Comparison of ENCODE assay signal across 8 mouse cellular contexts in the genomic region with DNA sequence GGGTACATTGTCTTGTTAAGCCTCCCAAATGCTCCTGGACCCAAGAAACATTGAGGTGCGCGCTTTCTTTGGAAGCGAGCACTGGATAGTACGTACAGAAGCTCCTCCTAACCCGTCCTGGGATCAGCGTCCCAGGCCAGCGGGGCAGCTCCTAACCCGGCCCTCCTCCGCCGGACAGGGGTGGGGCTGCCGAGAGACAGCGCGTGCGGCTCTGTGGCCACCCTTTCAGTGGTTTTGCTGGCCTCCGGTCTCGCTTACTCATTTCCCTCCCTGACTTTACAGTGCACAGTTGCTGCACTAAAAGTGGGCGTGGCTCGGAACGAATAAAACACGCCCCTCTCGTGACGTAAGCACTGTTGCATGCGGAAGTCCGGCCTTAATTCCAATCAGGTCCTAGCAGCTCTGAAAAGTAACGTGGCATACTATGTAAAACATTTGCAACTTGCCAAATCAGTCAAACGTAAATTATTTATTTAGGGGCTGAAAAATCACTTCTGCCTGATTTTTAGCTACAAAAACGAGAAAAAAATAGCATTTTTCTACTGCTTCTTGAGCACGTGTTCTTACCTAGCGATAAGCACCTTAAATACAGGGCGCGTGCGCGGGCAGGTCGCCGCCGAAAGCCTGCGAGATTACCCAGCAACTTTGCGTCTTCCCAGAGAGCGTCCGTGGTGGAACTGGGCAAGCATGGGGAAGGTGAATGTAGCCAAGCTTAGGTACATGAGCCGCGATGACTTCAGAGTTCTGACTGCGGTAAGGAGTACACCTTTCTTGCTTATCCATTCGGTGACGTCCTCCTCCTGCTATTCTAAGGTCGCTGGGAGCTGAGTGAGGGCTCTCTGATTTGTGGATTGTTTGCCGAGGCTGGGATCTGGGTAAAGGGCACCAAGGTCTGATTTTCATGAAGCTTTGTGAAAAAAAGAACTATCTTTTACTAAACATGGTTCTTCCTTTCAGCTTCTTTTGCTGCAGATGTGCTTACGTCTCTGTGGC. TPM values are rescaled to one million over a fixed set of nuclear protein-coding genes. Genes with fewer than 3 reads are reported as not detected.
DNase-seq lines count a peak whose midpoint lies in the region; ATAC-seq and TF ChIP-seq lines count a peak whose summit lies in the region.

Gene Riok2, plus strand, starts transcription at position 392 of the 993 bp plus-strand sequence.

- no peaks in the 10 kb centered on the region for H3K36me3 ChIP-seq in hindbrain, postnatal 0 days (ENCODE audit: insufficient read depth, low read length)

- peak within 1 kb of the TSS; percentile 81 for H3K9ac ChIP-seq in hindbrain, postnatal 0 days (replicated peaks; ENCODE audit: low read length)

- TF ChIP-seq CTCF in gastrocnemius, adult 2 months (IDR thresholded peaks at IDR 0.05) = no peak
- no peak for TF ChIP-seq CTCF in hindbrain, postnatal 0 days (IDR thresholded peaks at IDR 0.05; ENCODE audit: low read depth)
- no peak for TF ChIP-seq CTCF in left cerebral cortex, adult 2 months (IDR thresholded peaks at IDR 0.05)

- H3K4me3 ChIP-seq in gastrocnemius, adult 2 months = peak within 1 kb of the TSS; percentile 88
- peak within 1 kb of the TSS; percentile 69 for H3K4me3 ChIP-seq in hindbrain, postnatal 0 days (ENCODE audit: low read length)
- peak within 1 kb of the TSS; percentile 79 for H3K4me3 ChIP-seq in left cerebral cortex, adult 2 months

- WGBS in hindbrain, postnatal 0 days = under 1% methylated on average over 48 of the region's 48 CpGs

- peak; percentile 98 for DNase-seq in ZHBTc4 (ENCODE audit: low read depth, low spot score)
- peak; percentile 94 for DNase-seq in gastrocnemius, adult 2 months
- DNase-seq in hindbrain, postnatal 0 days (ENCODE audit: low spot score) = peak; percentile 99
- DNase-seq in left cerebral cortex, adult 2 months (ENCODE audit: extremely low spot score in 1 of 2, low spot score in 2 of 2) = peak; percentile 87 to 89
- peak; percentile 91 to 96 for DNase-seq in right cerebral cortex, adult 2 months (ENCODE audit: low spot score in 2 of 2)
- DNase-seq in urinary bladder, postnatal 14 days (ENCODE audit: low spot score) = peak; percentile 97

- no peaks in the 10 kb centered on the region for H3K4me1 ChIP-seq in hindbrain, postnatal 0 days (ENCODE audit: insufficient read depth, low read length)

- ATAC-seq in common myeloid progenitor, adult 5-6 weeks (replicated peaks; ENCODE audit: low read depth, poor library complexity, severe bottlenecking) = peak; percentile 92
- peak; percentile 99 for ATAC-seq in hindbrain, postnatal 0 days
- peak; percentile 93 for ATAC-seq in megakaryocyte, adult 5-6 weeks (ENCODE audit: poor library complexity, severe bottlenecking)

- peak within 1 kb of the TSS; percentile 81 for H3K4me2 ChIP-seq in hindbrain, postnatal 0 days (ENCODE audit: low read depth, low read length)

- peak within 1 kb of the TSS; percentile 99 for H3K27ac ChIP-seq in gastrocnemius, adult 2 months
- H3K27ac ChIP-seq in hindbrain, postnatal 0 days = peak within 1 kb of the TSS; percentile 86
- peak within 1 kb of the TSS; percentile 90 for H3K27ac ChIP-seq in left cerebral cortex, adult 2 months

- no peaks in the 10 kb centered on the region for H3K9me3 ChIP-seq in hindbrain, postnatal 0 days (ENCODE audit: low read length)

- intact Hi-C loops in gastrocnemius, adult 2 months (cut with DNase I) = loop anchor here (5.0 to 10.0 kb wide), 4 partner anchors 82 to 1559 kb away; no protein-coding TSS in a partner anchor
- intact Hi-C loops in left cerebral cortex, adult 2 months (cut with DNase I) = loop anchor here (5.0 to 10.0 kb wide), 4 partner anchors 82 to 451 kb away; partner anchors contain the start of gene Spaca6

- H3K27me3 ChIP-seq in hindbrain, postnatal 0 days (ENCODE audit: insufficient read depth, low read length) = no peaks in the 10 kb centered on the region

RNA-seq across cellular contexts. Expression of gene Riok2, which starts in this region (rescaled TPM):
- total RNA-seq in common myeloid progenitor, adult 5-6 weeks (2017) = 75.7 and 80.5 TPM in 2 replicates
- 10 to 100 TPM; 12.1 to 14.6 TPM for total RNA-seq in gastrocnemius, adult 2 months (2021)
- total RNA-seq in hindbrain, postnatal 0 days (2014; rRNA removed) = 19.0 and 36.7 TPM in 2 replicates
- 15.0 and 19.2 TPM in 2 replicates for polyA plus RNA-seq in hindbrain, postnatal 0 days (2015; fragmentation: Nextera tagmentation; extraction: Ambion mirVana)
- 10 to 100 TPM; 17.7 to 21.8 TPM for total RNA-seq in left cerebral cortex, adult 2 months (2021)
- total RNA-seq in megakaryocyte, adult 5-6 weeks (2015) = 28.0 and 29.2 TPM in 2 replicates
- total RNA-seq in megakaryocyte, adult 5-6 weeks (2017) = 33.7 and 40.5 TPM in 2 replicates

Comparison
In these comparisons a context has a peak if more than half of its experiments do, and no peak if none do; other contexts are left out.
1. Peak in every context shown above with its lines: DNase-seq, ATAC-seq, H3K4me3 ChIP-seq and H3K27ac ChIP-seq.